Mouse (Mus musculus) liver, embryonic 12.5 days (tissue): ENCODE results near the gene Map4k2. TPM values are rescaled to one million over a fixed set of nuclear protein-coding genes. Genes with fewer than 3 reads are reported as not detected.

Source experiments
- ATAC-seq: fragments of 200-750 bp; cut with Nextera tagmentation; 2 replicates; pipeline ENCODE4 v1.8.0; 2017; ENCODE audit warnings: moderate number of reproducible peaks, mild to moderate bottlenecking, moderate library complexity
- H3K27ac ChIP-seq: fragments of 300-500 bp; sonication (generic); 2 replicates; pipeline ENCODE4 v1.5.1; 2016; ENCODE audit warnings: mild to moderate bottlenecking
- H3K27me3 ChIP-seq: fragments of 300-500 bp; sonication (generic); replicated peaks from 2 replicates; pipeline ENCODE4 v1.6.1; 2016; ENCODE audit warnings: mild to moderate bottlenecking, moderate library complexity
- H3K36me3 ChIP-seq: fragments of 300-500 bp; sonication (generic); 2 replicates; pipeline ENCODE4 v1.6.1; 2016; ENCODE audit warnings: mild to moderate bottlenecking, moderate library complexity
- H3K4me1 ChIP-seq: fragments of 300-500 bp; sonication (generic); 2 replicates; pipeline ENCODE4 v1.6.1; 2016
- H3K4me2 ChIP-seq: fragments of 300-500 bp; sonication (generic); 2 replicates; pipeline ENCODE4 v1.6.1; 2016; ENCODE audit warnings: mild to moderate bottlenecking, moderate library complexity
- H3K4me3 ChIP-seq: fragments of 300-500 bp; sonication (generic); 2 replicates; pipeline ENCODE4 v1.5.1; 2016; ENCODE audit warnings: mild to moderate bottlenecking, moderate library complexity
- H3K9ac ChIP-seq: fragments of 300-500 bp; sonication (generic); 2 replicates; pipeline ENCODE4 v1.6.1; 2016; ENCODE audit warnings: mild to moderate bottlenecking, moderate library complexity
- H3K9me3 ChIP-seq: fragments of 300-500 bp; sonication (generic); replicated peaks from 2 replicates; pipeline ENCODE4 v1.6.1; 2016; ENCODE audit warnings: mild to moderate bottlenecking, moderate library complexity
- whole genome bisulfite sequencing: fragments of 180-500 bp; shearing (Covaris S2); methylation state at CpG from one replicate; pipeline ENCODE4 v1.1.7; 2016; ENCODE audit not compliant: insufficient replicate concordance; 5-methylcytosine and 5-hydroxymethylcytosine counted together
- polyA plus RNA-seq: library from polyadenylated mRNA; unstranded; fragments of >200 nt; fragmentation: Nextera tagmentation; extraction: Ambion mirVana; gene quantifications from 2 replicates; pipeline ENCODE4 v1.2.1, GENCODE M21; 2016

Map4k2 gene
- polyA plus RNA-seq, 1 experiment from 2014 or later = 9.3 TPM

DNA sequence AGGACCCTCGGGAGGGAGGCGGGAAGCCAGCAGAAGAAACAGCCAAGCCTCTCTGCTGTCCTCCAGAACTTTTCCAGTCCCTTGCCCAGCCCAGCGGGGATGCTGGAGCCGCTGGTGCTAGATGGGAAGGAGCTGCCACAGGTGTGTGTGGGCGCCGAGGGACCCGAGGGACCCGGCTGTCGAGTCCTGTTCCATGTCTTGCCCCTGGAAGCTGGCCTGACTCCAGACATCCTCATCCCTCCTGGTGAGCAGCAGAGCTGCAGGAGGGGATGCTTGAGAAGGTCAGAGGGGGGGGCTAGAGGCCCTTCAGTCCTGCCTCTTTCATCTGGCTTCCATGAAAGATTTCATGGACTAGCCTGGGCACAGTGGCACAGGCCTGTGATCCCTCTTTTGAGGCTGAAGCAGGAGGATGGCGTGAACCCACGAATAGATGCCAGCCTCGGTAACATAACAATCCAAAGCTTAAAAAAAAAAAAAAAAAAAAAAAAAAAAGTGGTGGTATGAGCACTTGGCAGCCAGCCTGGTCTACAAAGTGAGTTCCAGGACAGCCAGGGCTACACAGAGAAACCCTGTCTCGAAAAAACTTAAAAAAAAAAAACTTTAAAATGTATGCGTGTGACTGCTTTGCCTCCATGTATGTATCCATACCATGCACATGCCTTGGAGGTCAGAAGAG lies 10.6 kb downstream of the Map4k2 start:
- no peak for ATAC-seq
- peaks cover 36% of the 10 kb centered on the region for H3K4me1 ChIP-seq
- WGBS = 76% methylated on average over 14 of the region's 14 CpGs
- H3K4me3 ChIP-seq = no peak overlapping the region
- no peaks in the 10 kb centered on the region for H3K27me3 ChIP-seq
- no peak overlapping the region for H3K27ac ChIP-seq
- H3K9me3 ChIP-seq = no peaks in the 10 kb centered on the region
- peaks cover 42% of the 10 kb centered on the region for H3K36me3 ChIP-seq
- no peak overlapping the region for H3K9ac ChIP-seq
- no peak overlapping the region for H3K4me2 ChIP-seq

DNA sequence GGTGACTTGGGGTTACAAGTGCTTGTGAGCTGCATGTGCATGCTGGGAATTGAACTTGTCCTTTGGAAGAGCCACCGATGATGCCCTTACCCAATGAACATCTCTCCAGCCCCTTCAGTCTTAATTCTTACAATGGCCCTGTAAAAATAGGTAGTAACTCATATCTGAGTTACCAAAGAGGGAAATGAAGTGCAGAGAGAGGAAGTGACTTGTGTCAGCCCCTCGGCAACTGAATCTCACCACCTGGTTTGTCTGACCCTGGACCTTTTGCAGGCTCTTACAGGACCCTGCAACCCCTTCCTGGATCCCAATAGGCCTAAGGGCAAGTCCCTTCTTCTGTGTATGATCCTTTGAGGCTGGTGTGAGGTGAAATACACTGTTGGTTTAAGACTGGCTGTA lies 11.2 kb downstream of the Map4k2 start:
- H3K9ac ChIP-seq = no peak overlapping the region
- 43% methylated on average over 2 of the region's 2 CpGs for whole genome bisulfite sequencing
- no peak overlapping the region for H3K4me2 ChIP-seq
- no peaks in the 10 kb centered on the region for H3K9me3 ChIP-seq
- no peak overlapping the region for H3K27ac ChIP-seq
- no peak overlapping the region for H3K4me3 ChIP-seq
- ATAC-seq = no peak
- peaks cover 33% of the 10 kb centered on the region for H3K4me1 ChIP-seq
- H3K36me3 ChIP-seq = peaks cover 37% of the 10 kb centered on the region
- H3K27me3 ChIP-seq = no peaks in the 10 kb centered on the region

GRCm38 (mm10) chr19:6354030-6354429 lies 13.1 kb downstream of the Map4k2 start:
- ATAC-seq = no peak
- Histone ChIP-seq H3K4me3 (no peak overlapping the region), H3K4me1 (peaks cover 14% of the 10 kb centered on the region), H3K27ac (no peak overlapping the region), H3K4me2 (no peak overlapping the region), H3K36me3 (peaks cover 32% of the 10 kb centered on the region), H3K9ac (no peak overlapping the region), H3K27me3 (no peaks in the 10 kb centered on the region), H3K9me3 (no peaks in the 10 kb centered on the region)
- 82% methylated on average over 7 of the region's 7 CpGs for WGBS

DNA sequence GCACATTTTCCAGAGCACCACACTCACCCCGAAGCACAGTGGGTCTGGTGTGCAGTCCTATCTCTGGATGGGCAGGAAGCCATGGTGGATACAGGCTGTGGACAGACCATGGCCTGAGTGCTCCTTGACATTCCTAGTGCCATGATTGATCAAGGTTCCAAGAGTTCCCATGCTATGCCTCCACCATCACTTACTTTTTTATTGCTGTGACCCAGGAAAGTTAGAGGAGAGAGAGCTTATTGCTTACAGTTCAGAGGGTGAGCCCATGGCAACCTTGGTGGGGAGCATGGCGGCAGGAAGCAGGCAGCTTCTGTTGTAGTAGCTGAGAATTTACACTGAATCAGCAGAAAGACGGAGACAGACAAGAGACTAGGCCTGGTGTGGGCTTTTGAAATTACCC lies 20.4 kb downstream of the Map4k2 start:
- Histone ChIP-seq H3K9me3 (no peaks in the 10 kb centered on the region), H3K4me2 (no peak overlapping the region), H3K4me3 (no peak overlapping the region), H3K27ac (no peak overlapping the region), H3K27me3 (no peaks in the 10 kb centered on the region), H3K4me1 (peaks cover 37% of the 10 kb centered on the region), H3K9ac (no peak overlapping the region), H3K36me3 (peaks cover 35% of the 10 kb centered on the region)
- ATAC-seq = no peak
- WGBS = 75% methylated on average over 3 of the region's 3 CpGs

GRCm38 (mm10) chr19:6363091-6363410 lies 22.1 kb downstream of the Map4k2 start:
- peak overlapping the region; percentile 86 for H3K4me2 ChIP-seq
- 4% methylated on average over 11 of the region's 11 CpGs for WGBS
- peak overlapping the region; percentile 99 for H3K4me3 ChIP-seq
- H3K27me3 ChIP-seq = no peaks in the 10 kb centered on the region
- H3K36me3 ChIP-seq = peaks cover 52% of the 10 kb centered on the region
- H3K9me3 ChIP-seq = no peaks in the 10 kb centered on the region
- no peak for ATAC-seq
- peaks cover 49% of the 10 kb centered on the region for H3K4me1 ChIP-seq
- peak overlapping the region; percentile 65 for H3K9ac ChIP-seq
- H3K27ac ChIP-seq = peak overlapping the region; percentile 97

DNA sequence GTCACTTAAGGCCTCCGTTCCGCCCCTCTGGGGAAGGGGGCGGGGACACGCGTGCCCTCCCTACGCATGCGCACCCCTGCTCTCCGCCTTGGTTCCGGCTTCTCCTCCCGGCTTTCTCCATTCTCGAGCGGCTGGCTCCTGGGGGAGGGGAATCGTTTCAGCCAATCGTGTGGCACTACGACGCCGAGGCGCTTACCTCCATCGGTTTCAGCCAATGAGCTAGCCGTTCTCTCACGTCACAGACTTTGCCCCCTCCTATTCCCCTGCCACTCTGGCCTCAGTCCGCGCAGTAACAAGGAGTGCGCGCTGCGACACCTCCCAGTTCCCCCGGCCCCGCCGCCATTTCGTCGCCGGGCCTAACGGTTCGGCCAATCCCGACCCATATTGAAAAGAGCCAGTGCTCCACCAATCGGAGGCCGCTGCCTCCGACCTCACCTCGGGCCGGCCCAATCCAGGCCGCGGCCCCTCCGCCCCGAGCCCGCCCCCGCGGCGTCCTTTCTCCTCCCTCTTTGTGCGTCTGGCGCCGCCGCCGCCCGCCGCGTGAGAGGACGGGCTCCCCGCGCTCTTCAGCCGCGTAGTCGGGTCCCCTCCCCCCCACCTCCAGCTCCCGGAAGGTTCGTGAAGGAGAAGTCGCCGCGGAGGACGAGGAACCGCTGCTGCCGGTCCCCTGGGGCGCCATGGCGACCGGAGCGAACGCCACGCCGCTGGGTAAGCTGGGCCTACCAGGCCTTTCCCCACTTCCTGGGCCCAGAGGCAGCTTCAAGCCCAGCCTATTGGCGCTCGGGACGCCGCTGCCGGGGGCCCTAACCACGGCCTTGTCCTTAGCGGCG lies 22.7 kb downstream of the Map4k2 start, which contains the start of gene Sf1:
Sf1 (plus strand) TSS at position 280 of the 830 bp plus-strand sequence.
- WGBS = under 1% methylated on average over 85 of the region's 85 CpGs
- peak within 1 kb of the TSS; percentile 99 for H3K4me3 ChIP-seq
- H3K4me2 ChIP-seq = peak within 1 kb of the TSS; percentile 86
- peaks cover 58% of the 10 kb centered on the region for H3K36me3 ChIP-seq
- no peaks in the 10 kb centered on the region for H3K27me3 ChIP-seq
- ATAC-seq = peak; percentile 92
- H3K4me1 ChIP-seq = peaks cover 49% of the 10 kb centered on the region
- peak within 1 kb of the TSS; percentile 99 for H3K9ac ChIP-seq
- H3K9me3 ChIP-seq = no peaks in the 10 kb centered on the region
- peak within 1 kb of the TSS; percentile 97 for H3K27ac ChIP-seq

DNA sequence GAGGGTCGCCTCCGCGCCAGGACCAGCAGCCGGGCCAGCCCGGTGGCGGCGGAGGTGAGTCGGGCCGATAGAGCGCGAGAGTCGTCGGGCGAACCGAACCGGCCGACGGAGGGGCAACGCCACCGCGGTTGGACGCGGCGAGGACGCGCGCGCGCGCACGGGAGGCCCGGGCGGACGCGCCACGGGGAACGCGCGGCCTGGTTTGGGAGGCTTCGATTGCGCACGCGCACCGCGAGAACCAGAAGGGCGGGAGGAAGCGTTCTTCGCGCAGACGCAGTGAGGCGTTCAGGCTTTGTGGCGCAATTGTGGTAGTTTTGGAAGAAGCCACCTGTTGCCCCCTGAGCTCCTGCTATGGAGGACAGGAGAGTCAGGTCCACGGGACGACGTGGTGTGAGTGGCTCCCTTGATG lies 23.4 kb downstream of the Map4k2 start:
- H3K4me1 ChIP-seq = peaks cover 49% of the 10 kb centered on the region
- H3K4me2 ChIP-seq = peak overlapping the region; percentile 86
- ATAC-seq = no peak
- H3K4me3 ChIP-seq = peak overlapping the region; percentile 99
- H3K27ac ChIP-seq = peak overlapping the region; percentile 97
- peaks cover 65% of the 10 kb centered on the region for H3K36me3 ChIP-seq
- WGBS = under 1% methylated on average over 55 of the region's 55 CpGs
- no peaks in the 10 kb centered on the region for H3K27me3 ChIP-seq
- no peaks in the 10 kb centered on the region for H3K9me3 ChIP-seq
- peak overlapping the region; percentile 99 for H3K9ac ChIP-seq

DNA sequence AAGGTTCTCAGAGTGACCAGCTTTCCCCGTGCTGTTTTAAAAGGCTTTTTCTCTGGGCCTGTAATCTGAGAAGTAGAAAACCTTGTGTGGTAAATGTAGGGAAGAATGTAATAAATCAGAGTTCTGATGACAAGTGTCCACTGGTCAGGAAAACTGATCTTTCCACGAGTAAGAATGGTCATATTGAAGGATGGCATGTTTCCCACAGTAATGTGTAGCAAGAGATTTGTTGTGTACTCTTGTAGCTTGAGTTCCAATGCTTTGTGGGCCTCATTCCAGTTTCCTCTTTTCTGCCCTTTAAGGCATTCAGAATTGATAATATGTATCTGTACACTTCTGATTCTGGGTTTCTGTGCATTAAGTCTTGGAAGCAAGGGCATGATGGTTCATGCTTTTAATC lies 23.9 kb downstream of the Map4k2 start:
- Histone ChIP-seq H3K4me1 (peaks cover 49% of the 10 kb centered on the region), H3K4me2 (peak overlapping the region; percentile 86), H3K4me3 (peak overlapping the region; percentile 99), H3K27ac (peak overlapping the region; percentile 97), H3K27me3 (no peaks in the 10 kb centered on the region), H3K9me3 (no peaks in the 10 kb centered on the region), H3K36me3 (peaks cover 68% of the 10 kb centered on the region), H3K9ac (peak overlapping the region; percentile 99)
- ATAC-seq = no peak
- 1% methylated on average over 2 of the region's 2 CpGs for WGBS

- Histone ChIP-seq H3K4me1 (peaks cover 29% of the 10 kb centered on the region), H3K4me3 (no peak overlapping the region), H3K27me3 (no peaks in the 10 kb centered on the region), H3K36me3 (peaks cover 100% of the 10 kb centered on the region), H3K9ac (no peak overlapping the region), H3K9me3 (no peaks in the 10 kb centered on the region), H3K27ac (no peak overlapping the region), H3K4me2 (no peak overlapping the region)
- ATAC-seq = no peak
- 89% methylated on average over 2 of the region's 2 CpGs for WGBS
Observed at GRCm38 (mm10) chr19:6370175-6370574, 29.2 kb downstream of the Map4k2 start.

DNA sequence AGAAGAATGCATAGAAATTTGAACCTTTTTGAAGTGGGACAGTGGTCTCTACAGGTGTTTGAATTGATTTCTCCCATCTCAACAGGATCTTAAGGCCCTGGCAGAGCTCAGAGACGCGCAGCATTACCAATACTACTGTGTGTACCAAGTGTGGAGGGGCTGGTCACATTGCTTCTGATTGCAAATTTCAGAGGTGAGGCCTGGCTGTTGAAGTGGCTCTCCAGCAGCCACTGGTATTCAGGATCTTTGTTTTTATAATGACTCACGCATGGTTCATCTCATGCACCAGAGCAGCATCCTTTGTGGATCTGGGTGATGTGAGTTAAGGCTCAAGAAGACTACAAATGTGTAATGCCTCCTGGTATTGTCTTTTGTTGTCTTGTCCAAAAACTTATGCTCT lies 31.5 kb downstream of the Map4k2 start:
- H3K9ac ChIP-seq = no peak overlapping the region
- 87% methylated on average over 3 of the region's 3 CpGs for WGBS
- peaks cover 100% of the 10 kb centered on the region for H3K36me3 ChIP-seq
- no peaks in the 10 kb centered on the region for H3K27me3 ChIP-seq
- no peak overlapping the region for H3K4me3 ChIP-seq
- peaks cover 7% of the 10 kb centered on the region; the same call in 1 of the 2 replicates for H3K4me1 ChIP-seq
- H3K4me2 ChIP-seq = no peak overlapping the region
- H3K27ac ChIP-seq = no peak overlapping the region
- no peaks in the 10 kb centered on the region for H3K9me3 ChIP-seq
- no peak for ATAC-seq

DNA sequence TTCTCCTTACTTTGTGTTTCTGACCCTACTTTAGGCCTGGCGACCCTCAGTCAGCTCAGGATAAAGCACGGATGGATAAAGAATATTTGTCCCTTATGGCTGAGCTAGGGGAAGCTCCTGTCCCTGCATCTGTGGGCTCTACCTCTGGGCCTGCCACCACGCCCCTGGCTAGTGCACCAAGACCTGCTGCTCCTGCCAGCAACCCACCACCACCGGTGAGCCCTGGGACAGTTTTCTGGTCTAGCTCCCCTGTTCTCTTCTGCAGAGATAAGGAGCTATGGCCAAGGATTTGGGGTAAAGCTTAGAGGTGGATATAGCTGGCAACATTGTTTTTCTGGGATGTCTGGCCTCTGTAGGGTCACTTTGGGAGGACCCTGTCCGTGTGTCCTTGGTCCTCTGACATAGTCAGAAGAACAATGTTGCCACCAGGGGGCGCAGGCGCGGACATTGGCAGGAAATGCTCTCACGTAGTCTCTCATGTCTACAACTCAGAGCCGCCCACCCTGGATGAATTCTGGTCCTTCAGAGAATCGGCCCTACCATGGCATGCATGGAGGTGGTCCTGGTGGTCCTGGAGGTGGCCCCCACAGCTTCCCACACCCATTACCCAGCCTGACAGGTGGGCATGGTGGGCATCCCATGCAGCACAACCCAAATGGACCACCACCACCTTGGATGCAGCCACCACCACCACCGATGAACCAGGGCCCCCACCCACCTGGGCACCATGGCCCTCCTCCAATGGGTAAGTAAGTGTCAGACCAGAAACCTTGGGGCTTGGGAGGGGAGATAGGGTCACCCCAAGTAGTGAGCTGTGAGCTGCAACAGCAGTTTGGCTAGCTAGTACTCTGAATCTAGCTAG lies 32.8 kb downstream of the Map4k2 start:
- H3K36me3 ChIP-seq = peaks cover 100% of the 10 kb centered on the region
- no peak overlapping the region for H3K4me2 ChIP-seq
- no peak overlapping the region for H3K9ac ChIP-seq
- no peaks in the 10 kb centered on the region for H3K9me3 ChIP-seq
- peak; percentile 40; the same call in 1 of the 2 replicates for ATAC-seq
- H3K4me3 ChIP-seq = no peak overlapping the region
- no peaks in the 10 kb centered on the region for H3K27me3 ChIP-seq
- H3K27ac ChIP-seq = no peak overlapping the region
- 58% methylated on average over 12 of the region's 12 CpGs for WGBS
- H3K4me1 ChIP-seq = peaks cover 6% of the 10 kb centered on the region; the same call in 1 of the 2 replicates
